Mouse (Mus musculus): Measurements from ENCODE around the gene Oosp3. TPM values are rescaled to one million over a fixed set of nuclear protein-coding genes. Genes with fewer than 3 reads are reported as not detected.

Gene Oosp3
- polyA plus RNA-seq (2016; fragmentation: Nextera tagmentation; extraction: Ambion mirVana), result not detected in 2 replicates

- H3K27me3 ChIP-seq, result no peaks in the 10 kb centered on the region
- H3K27ac ChIP-seq (replicated peaks), result no peak within 1 kb of the TSS
- H3K9me3 ChIP-seq, result no peaks in the 10 kb centered on the region
- H3K4me3 ChIP-seq, result no peak within 1 kb of the TSS
- WGBS, result 91% methylated on average over 2 of the region's 2 CpGs
- ATAC-seq (ENCODE audit: low FRiP score, low read depth), result no peak
- H3K4me2 ChIP-seq (replicated peaks), result no peak within 1 kb of the TSS
- no peak within 1 kb of the TSS for H3K9ac ChIP-seq (replicated peaks)
- H3K4me1 ChIP-seq, result no peaks in the 10 kb centered on the region
- H3K36me3 ChIP-seq, result no peaks in the 10 kb centered on the region
These were observed at the start of gene Oosp3 for GRCm38 (mm10) chr19:11696755-11697154. Oosp3 (plus strand) TSS chr19:11697055.

GRCm38 (mm10) chr19:11649564-11649963, 47.3 kb upstream of the Oosp3 start:
- Histone ChIP-seq H3K4me3 (no peak overlapping the region), H3K36me3 (no peaks in the 10 kb centered on the region), H3K9me3 (no peaks in the 10 kb centered on the region), H3K4me1 (no peaks in the 10 kb centered on the region), H3K9ac (replicated peaks) (no peak overlapping the region), H3K27ac (replicated peaks) (no peak overlapping the region), H3K4me2 (replicated peaks) (no peak overlapping the region), H3K27me3 (no peaks in the 10 kb centered on the region)
- ATAC-seq (ENCODE audit: low FRiP score, low read depth), result no peak
- WGBS, result 87% methylated on average over 4 of the region's 4 CpGs

GRCm38 (mm10) chr19:11659142-11659541, 37.7 kb upstream of the Oosp3 start:
- no peak for ATAC-seq (ENCODE audit: low FRiP score, low read depth)
- WGBS, result 81% methylated on average over 2 of the region's 2 CpGs
- H3K9me3 ChIP-seq, result no peaks in the 10 kb centered on the region
- no peaks in the 10 kb centered on the region for H3K4me1 ChIP-seq
- H3K36me3 ChIP-seq, result no peaks in the 10 kb centered on the region
- H3K4me2 ChIP-seq (replicated peaks), result no peak overlapping the region
- H3K4me3 ChIP-seq, result no peak overlapping the region
- no peak overlapping the region for H3K27ac ChIP-seq (replicated peaks)
- no peak overlapping the region for H3K9ac ChIP-seq (replicated peaks)
- no peaks in the 10 kb centered on the region for H3K27me3 ChIP-seq

- no peak for ATAC-seq (ENCODE audit: low FRiP score, low read depth)
- 95% methylated on average over 5 of the region's 5 CpGs for WGBS
- Histone ChIP-seq H3K9me3 (no peaks in the 10 kb centered on the region), H3K27ac (replicated peaks) (no peak within 1 kb of the TSS), H3K36me3 (no peaks in the 10 kb centered on the region), H3K9ac (replicated peaks) (no peak within 1 kb of the TSS), H3K4me3 (no peak within 1 kb of the TSS), H3K4me2 (replicated peaks) (no peak within 1 kb of the TSS), H3K27me3 (no peaks in the 10 kb centered on the region), H3K4me1 (no peaks in the 10 kb centered on the region)
These were observed 36.4 kb upstream of the Oosp3 start, which contains the start of gene Oosp2 for GRCm38 (mm10) chr19:11660459-11660858. Oosp2 (minus strand) TSS chr19:11660559.

- no peak for ATAC-seq (ENCODE audit: low FRiP score, low read depth)
- Histone ChIP-seq H3K9ac (replicated peaks) (no peak overlapping the region), H3K4me1 (no peaks in the 10 kb centered on the region), H3K27ac (replicated peaks) (no peak overlapping the region), H3K4me3 (no peak overlapping the region), H3K27me3 (no peaks in the 10 kb centered on the region), H3K9me3 (no peaks in the 10 kb centered on the region), H3K4me2 (replicated peaks) (no peak overlapping the region), H3K36me3 (no peaks in the 10 kb centered on the region)
These were observed 35.3 kb upstream of the Oosp3 start for GRCm38 (mm10) chr19:11661562-11661961.

- Histone ChIP-seq H3K4me3 (no peak within 1 kb of the TSS), H3K27ac (replicated peaks) (no peak within 1 kb of the TSS), H3K27me3 (no peaks in the 10 kb centered on the region), H3K9ac (replicated peaks) (no peak within 1 kb of the TSS), H3K4me1 (no peaks in the 10 kb centered on the region), H3K36me3 (no peaks in the 10 kb centered on the region), H3K9me3 (no peaks in the 10 kb centered on the region), H3K4me2 (replicated peaks) (no peak within 1 kb of the TSS)
- ATAC-seq (ENCODE audit: low FRiP score, low read depth), result no peak
- 81% methylated on average over 5 of the region's 5 CpGs for WGBS
These were observed 6.0 kb upstream of the Oosp3 start, which contains the start of gene Oosp1 for GRCm38 (mm10) chr19:11690839-11691238. Oosp1 (minus strand) TSS chr19:11691150.

GRCm38 (mm10) chr19:11691454-11691853, 5.4 kb upstream of the Oosp3 start:
- H3K4me1 ChIP-seq, result no peaks in the 10 kb centered on the region
- no peaks in the 10 kb centered on the region for H3K36me3 ChIP-seq
- WGBS, result 57% methylated on average over 1 of the region's 1 CpGs
- H3K9ac ChIP-seq (replicated peaks), result no peak overlapping the region
- no peak overlapping the region for H3K27ac ChIP-seq (replicated peaks)
- H3K4me2 ChIP-seq (replicated peaks), result no peak overlapping the region
- H3K4me3 ChIP-seq, result no peak overlapping the region
- H3K27me3 ChIP-seq, result no peaks in the 10 kb centered on the region
- no peaks in the 10 kb centered on the region for H3K9me3 ChIP-seq
- ATAC-seq (ENCODE audit: low FRiP score, low read depth), result no peak

GRCm38 (mm10) chr19:11698342-11698741, 1.5 kb downstream of the Oosp3 start:
- 92% methylated on average over 6 of the region's 6 CpGs for WGBS
- Histone ChIP-seq H3K27me3 (no peaks in the 10 kb centered on the region), H3K9ac (replicated peaks) (no peak overlapping the region), H3K27ac (replicated peaks) (no peak overlapping the region), H3K4me1 (no peaks in the 10 kb centered on the region), H3K4me3 (no peak overlapping the region), H3K9me3 (no peaks in the 10 kb centered on the region), H3K36me3 (no peaks in the 10 kb centered on the region), H3K4me2 (replicated peaks) (no peak overlapping the region)
- no peak for ATAC-seq (ENCODE audit: low FRiP score, low read depth)

- WGBS, result 82% methylated on average over 4 of the region's 4 CpGs
These were observed 15.6 kb downstream of the Oosp3 start for GRCm38 (mm10) chr19:11712451-11712850.

GRCm38 (mm10) chr19:11720071-11720470, 23.2 kb downstream of the Oosp3 start:
- Histone ChIP-seq H3K4me2 (replicated peaks) (no peak overlapping the region), H3K36me3 (no peaks in the 10 kb centered on the region), H3K9ac (replicated peaks) (no peak overlapping the region), H3K27ac (replicated peaks) (no peak overlapping the region), H3K27me3 (no peaks in the 10 kb centered on the region), H3K4me3 (no peak overlapping the region), H3K9me3 (no peaks in the 10 kb centered on the region), H3K4me1 (no peaks in the 10 kb centered on the region)
- WGBS, result 83% methylated on average over 3 of the region's 3 CpGs
- no peak for ATAC-seq (ENCODE audit: low FRiP score, low read depth)

More at GRCm38 (mm10) chr19:11712451-11712850, 15.6 kb downstream of the Oosp3 start:
- no peak overlapping the region for H3K4me2 ChIP-seq (replicated peaks)
- H3K36me3 ChIP-seq, result no peaks in the 10 kb centered on the region
- H3K27me3 ChIP-seq, result no peaks in the 10 kb centered on the region
- ATAC-seq (ENCODE audit: low FRiP score, low read depth), result no peak
- H3K4me1 ChIP-seq, result no peaks in the 10 kb centered on the region
- H3K4me3 ChIP-seq, result no peak overlapping the region
- H3K9me3 ChIP-seq, result no peaks in the 10 kb centered on the region
- H3K27ac ChIP-seq (replicated peaks), result no peak overlapping the region
- H3K9ac ChIP-seq (replicated peaks), result no peak overlapping the region

- H3K4me3 ChIP-seq, result no peak overlapping the region
- WGBS, result 92% methylated on average over 2 of the region's 2 CpGs
- no peak for ATAC-seq (ENCODE audit: low FRiP score, low read depth)
- H3K9ac ChIP-seq (replicated peaks), result no peak overlapping the region
- H3K36me3 ChIP-seq, result no peaks in the 10 kb centered on the region
- H3K27ac ChIP-seq (replicated peaks), result no peak overlapping the region
- no peaks in the 10 kb centered on the region for H3K9me3 ChIP-seq
- no peaks in the 10 kb centered on the region for H3K4me1 ChIP-seq
- no peak overlapping the region for H3K4me2 ChIP-seq (replicated peaks)
- no peaks in the 10 kb centered on the region for H3K27me3 ChIP-seq
These were observed 27.0 kb downstream of the Oosp3 start for GRCm38 (mm10) chr19:11723870-11724269.

- no peak overlapping the region for H3K9ac ChIP-seq (replicated peaks)
- H3K27ac ChIP-seq (replicated peaks), result no peak overlapping the region
- H3K4me2 ChIP-seq (replicated peaks), result no peak overlapping the region
- no peaks in the 10 kb centered on the region for H3K36me3 ChIP-seq
- no peak for ATAC-seq (ENCODE audit: low FRiP score, low read depth)
- H3K4me1 ChIP-seq, result no peaks in the 10 kb centered on the region
- no peak overlapping the region for H3K4me3 ChIP-seq
- H3K27me3 ChIP-seq, result no peaks in the 10 kb centered on the region
- no peaks in the 10 kb centered on the region for H3K9me3 ChIP-seq
- WGBS, result 81% methylated on average over 6 of the region's 6 CpGs
These were observed 27.4 kb downstream of the Oosp3 start for GRCm38 (mm10) chr19:11724275-11724674.

GRCm38 (mm10) chr19:11725915-11726314, 29.1 kb downstream of the Oosp3 start:
- WGBS, result 88% methylated on average over 2 of the region's 2 CpGs

More at GRCm38 (mm10) chr19:11725915-11726314, 29.1 kb downstream of the Oosp3 start:
- H3K27me3 ChIP-seq, result no peaks in the 10 kb centered on the region
- no peak for ATAC-seq (ENCODE audit: low FRiP score, low read depth)
- no peak overlapping the region for H3K27ac ChIP-seq (replicated peaks)
- H3K4me2 ChIP-seq (replicated peaks), result no peak overlapping the region
- no peaks in the 10 kb centered on the region for H3K9me3 ChIP-seq
- H3K4me3 ChIP-seq, result no peak overlapping the region
- no peak overlapping the region for H3K9ac ChIP-seq (replicated peaks)
- H3K36me3 ChIP-seq, result no peaks in the 10 kb centered on the region
- H3K4me1 ChIP-seq, result no peaks in the 10 kb centered on the region
